Mouse (Mus musculus): ENCODE measurements at regions not wholly inside any gene's neighbourhood (a gene's known extent, or its start where the extent isn't known, plus 50 kb on each side); places are given as distances from the start of the nearest gene placed in this dataset.
A peak's percentile ranks its signal among the peaks of the same experiment; 100 is the strongest.

GRCm38 (mm10) chr12:97360656-97361055 lies 898.6 kb downstream of the Galc start:
- peak in 1 of 2 experiments; percentile 12 for DNase-seq (ENCODE audit: low spot score in 2 of 2)

DNA sequence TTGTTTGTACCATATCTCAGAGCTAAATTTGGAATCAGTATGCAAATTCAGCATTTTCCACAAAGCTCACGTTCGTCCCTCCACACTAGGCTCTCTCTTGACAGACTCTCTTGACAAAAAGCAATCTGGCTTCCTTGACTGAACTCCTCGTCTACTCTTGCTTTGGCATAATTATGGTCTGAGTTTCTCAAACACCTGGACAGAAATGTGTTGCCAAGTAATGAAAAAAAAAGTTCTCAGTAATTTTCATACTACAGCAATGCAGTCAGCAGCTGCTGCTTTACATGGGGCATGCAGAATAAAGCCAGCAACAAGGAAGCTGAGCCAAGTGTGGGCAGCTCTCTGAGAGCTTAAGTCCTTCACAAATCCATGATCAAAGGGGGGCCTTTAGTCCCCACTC lies 932.7 kb downstream of the Galc start:
- peak; percentile 6 to 7 for DNase-seq (ENCODE audit: low spot score in 2 of 2)

GRCm38 (mm10) chr12:97312282-97313040 lies 946.8 kb downstream of the Galc start:
- DNase-seq (ENCODE audit: low spot score in 2 of 2): no peak

DNA sequence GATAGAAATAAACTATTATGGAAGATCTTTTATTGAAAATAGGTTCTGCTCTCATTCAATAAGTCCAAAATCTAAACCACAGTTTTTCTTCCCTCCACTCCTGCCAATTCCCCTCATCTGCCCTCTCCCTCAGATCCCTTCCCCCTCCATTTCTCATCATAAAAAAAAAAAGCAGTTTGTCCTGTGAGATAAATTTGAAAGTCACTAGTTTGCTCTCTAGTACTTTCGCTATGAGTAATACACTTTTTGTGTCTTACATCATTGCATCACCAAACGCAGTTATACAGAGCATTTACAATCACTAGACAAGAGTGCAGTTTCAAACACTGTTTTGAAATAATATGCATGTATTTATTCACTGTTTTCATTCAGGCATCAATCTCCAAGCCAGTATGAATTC lies 980.5 kb downstream of the Galc start:
- DNase-seq (ENCODE audit: low spot score in 2 of 2): no peak

GRCm38 (mm10) chr12:97278331-97278730 lies 980.9 kb downstream of the Galc start:
- no peak for DNase-seq (ENCODE audit: low spot score in 2 of 2)

Measured in left cerebral cortex, adult 18-20 months (tissue).